ENCODE assay signal across 9 mouse cellular contexts in genomic region chr14:46966206-46966605, GRCm38 (mm10).
DNase-seq lines count a peak whose midpoint lies in the region; ATAC-seq and TF ChIP-seq lines count a peak whose summit lies in the region.
"Had no signal": no experiment of that assay in that cellular context is flagged by ENCODE, and none has a peak within 500 bp of the region (broad histone marks: within the 10 kb centered on the region; RNA-seq: fewer than 3 reads in every experiment).

No protein-coding gene starts in this region.

- whole genome bisulfite sequencing in forebrain, embryonic 10.5 days, result 83% methylated on average over 10 of the region's 10 CpGs
- 82% methylated on average over 10 of the region's 10 CpGs for WGBS in forebrain, embryonic 11.5 days
- WGBS in liver, postnatal 0 days (ENCODE audit: insufficient replicate concordance), result 58% methylated on average over 10 of the region's 10 CpGs

- no peaks in the 10 kb centered on the region for H3K36me3 ChIP-seq in forebrain, embryonic 10.5 days (replicated peaks)
- no peaks in the 10 kb centered on the region for H3K36me3 ChIP-seq in forebrain, embryonic 11.5 days (ENCODE audit: control insufficient read depth, insufficient read depth, low read length)
- H3K36me3 ChIP-seq in liver, postnatal 0 days (replicated peaks; ENCODE audit: insufficient read depth, low read length), result no peaks in the 10 kb centered on the region

- no peak overlapping the region for H3K4me2 ChIP-seq in forebrain, embryonic 11.5 days (ENCODE audit: low read depth, low read length, severe bottlenecking)
- no peak overlapping the region for H3K4me2 ChIP-seq in liver, postnatal 0 days (ENCODE audit: low read depth, low read length)

- DNase-seq in forebrain, embryonic 10.5 days (ENCODE audit: extremely low spot score, low spot score), result no peak
- DNase-seq in forebrain, embryonic 11.5 days (ENCODE audit: low spot score), result no peak
- peak; percentile 65 for DNase-seq in gastrocnemius, adult 18-20 months (ENCODE audit: low spot score)
- peak; percentile 69 for DNase-seq in heart, postnatal 4 days
- DNase-seq in lung, postnatal 14 days, result peak; percentile 47
- no peak for DNase-seq in thymus, postnatal 0 days (ENCODE audit: low spot score)
- no peak for DNase-seq in liver, postnatal 0 days
- no peak for DNase-seq in spleen, postnatal 10 days (ENCODE audit: low spot score in 2 of 2)

- TF ChIP-seq EP300 in liver, postnatal 0 days (IDR thresholded peaks at IDR 0.05; ENCODE audit: low read depth), result no peak

- H3K4me1 ChIP-seq in forebrain, embryonic 10.5 days, result peaks cover 44% of the 10 kb centered on the region
- no peaks in the 10 kb centered on the region for H3K4me1 ChIP-seq in forebrain, embryonic 11.5 days (replicated peaks; ENCODE audit: control insufficient read depth, insufficient read depth, low read length)
- H3K4me1 ChIP-seq in liver, postnatal 0 days (ENCODE audit: insufficient read depth), result no peaks in the 10 kb centered on the region

- no peaks in the 10 kb centered on the region for H3K9me3 ChIP-seq in forebrain, embryonic 10.5 days
- no peaks in the 10 kb centered on the region for H3K9me3 ChIP-seq in forebrain, embryonic 11.5 days (ENCODE audit: control insufficient read depth, low read length)
- no peaks in the 10 kb centered on the region for H3K9me3 ChIP-seq in liver, postnatal 0 days (ENCODE audit: low read length)

- no peak overlapping the region for H3K9ac ChIP-seq in forebrain, embryonic 11.5 days (ENCODE audit: low read length)
- no peak overlapping the region for H3K9ac ChIP-seq in liver, postnatal 0 days (replicated peaks)

- no peak for TF ChIP-seq CTCF in liver, postnatal 0 days (IDR thresholded peaks at IDR 0.05; ENCODE audit: low read depth)

- 0 out of 2 replicates have a peak overlapping the region, but pooled peaks have one; percentile 17 for H3K27ac ChIP-seq in forebrain, embryonic 10.5 days
- no peak overlapping the region for H3K27ac ChIP-seq in forebrain, embryonic 11.5 days (ENCODE audit: low read depth, low read length)
- H3K27ac ChIP-seq in liver, postnatal 0 days (ENCODE audit: low read depth), result no peak overlapping the region

- no peaks in the 10 kb centered on the region for H3K27me3 ChIP-seq in forebrain, embryonic 10.5 days (ENCODE audit: poor library complexity, severe bottlenecking)
- H3K27me3 ChIP-seq in forebrain, embryonic 11.5 days (ENCODE audit: control insufficient read depth, insufficient read depth, low read length), result no peaks in the 10 kb centered on the region
- H3K27me3 ChIP-seq in liver, postnatal 0 days (ENCODE audit: insufficient read depth, low read length), result peaks cover 7% of the 10 kb centered on the region; the same call in 1 of the 2 replicates
- H3K27me3 ChIP-seq: CH12.LX had no signal

- no peak overlapping the region for H3K4me3 ChIP-seq in forebrain, embryonic 10.5 days
- H3K4me3 ChIP-seq in forebrain, embryonic 11.5 days (ENCODE audit: low read depth, low read length), result no peak overlapping the region
- H3K4me3 ChIP-seq in liver, postnatal 0 days (ENCODE audit: low read depth, low read length), result no peak overlapping the region

- no peak for ATAC-seq in forebrain, embryonic 11.5 days (replicated peaks; ENCODE audit: low FRiP score)
- ATAC-seq in liver, postnatal 0 days, result no peak

Comparison
In these comparisons a context has a peak if more than half of its experiments do, and no peak if none do; other contexts are left out.
1. DNase-seq: peak in gastrocnemius, adult 18-20 months (single experiment), heart, postnatal 4 days (single experiment) and lung, postnatal 14 days (single experiment); none in forebrain, embryonic 10.5 days (single experiment), forebrain, embryonic 11.5 days (single experiment), thymus, postnatal 0 days (single experiment), liver, postnatal 0 days (single experiment) and spleen, postnatal 10 days (0 of 2).